Mouse (Mus musculus) testis, adult 2 months (tissue): ENCODE measurements around the gene Cd3g. TPM values are rescaled to one million over a fixed set of nuclear protein-coding genes. Genes with fewer than 3 reads are reported as not detected.

ENCODE experiments used
- H3K27ac ChIP-seq: fragments of 200-500 bp; 2 replicates; pipeline ENCODE4 v1.5.1; 2012; ENCODE audit warnings: low read depth, low read length; ENCODE audit not compliant: control insufficient read depth, insufficient read depth
- H3K27me3 ChIP-seq: fragments of 200-500 bp; 2 replicates; pipeline ENCODE4 v1.6.1; 2012; ENCODE audit warnings: mild to moderate bottlenecking, low read length, moderate library complexity; ENCODE audit not compliant: control insufficient read depth, insufficient read depth
- H3K36me3 ChIP-seq: fragments of 200-500 bp; 2 replicates; pipeline ENCODE4 v1.6.1; 2012; ENCODE audit warnings: mild to moderate bottlenecking, low read length; ENCODE audit not compliant: control insufficient read depth, insufficient read depth
- H3K4me1 ChIP-seq: fragments of 200-500 bp; 2 replicates; pipeline ENCODE4 v1.6.1; 2012; ENCODE audit warnings: low read length; ENCODE audit not compliant: control insufficient read depth, insufficient read depth
- H3K4me3 ChIP-seq: fragments of 200-500 bp; 2 replicates; pipeline ENCODE4 v1.5.1; 2012; ENCODE audit warnings: low read depth, mild to moderate bottlenecking, low read length, moderate library complexity, mixed read lengths; ENCODE audit not compliant: control insufficient read depth
- CTCF ChIP-seq: fragments of 200-500 bp; IDR thresholded peaks from 2 replicates; pipeline ENCODE4 v1.5.1; 2012; ENCODE audit warnings: low read depth, mild to moderate bottlenecking, inconsistent platforms, low read length, moderate library complexity; ENCODE audit not compliant: control insufficient read depth, insufficient read depth, insufficient replicate concordance
- POLR2A ChIP-seq: fragments of 200-500 bp; IDR thresholded peaks from 2 replicates; pipeline ENCODE4 v1.6.1; 2012; ENCODE audit warnings: low read depth, mild to moderate bottlenecking, inconsistent platforms, low read length, moderate library complexity; ENCODE audit not compliant: control insufficient read depth
- polyA plus RNA-seq: library from polyadenylated mRNA; depleted of rRNA; stranded (reverse); fragments of >200 nt; gene quantifications from 2 replicates; pipeline ENCODE4 v1.2.3, GENCODE M21; 2012

Gene Cd3g
- polyA plus RNA-seq, 1 experiment, result not detected

GRCm38 (mm10) chr9:45010461-45010860 is 30.2 kb upstream of the Cd3g start:
- H3K36me3 ChIP-seq, result no peaks in the 10 kb centered on the region
- no peaks in the 10 kb centered on the region for H3K27me3 ChIP-seq
- no peaks in the 10 kb centered on the region; the same call in 1 of the 2 replicates for H3K4me1 ChIP-seq
- no peak overlapping the region for H3K4me3 ChIP-seq
- H3K27ac ChIP-seq, result no peak overlapping the region
- TF ChIP-seq POLR2A, result no peak
- no peak for TF ChIP-seq CTCF

- Histone ChIP-seq H3K27ac (no peak within 1 kb of the TSS), H3K4me3 (peak within 1 kb of the TSS; percentile 54), H3K4me1 (no peaks in the 10 kb centered on the region; the same call in 1 of the 2 replicates), H3K36me3 (no peaks in the 10 kb centered on the region), H3K27me3 (no peaks in the 10 kb centered on the region)
- TF ChIP-seq POLR2A (no peak), CTCF (no peak)
These were observed 29.2 kb upstream of the Cd3g start, which contains the start of gene Cd3e for GRCm38 (mm10) chr9:45009180-45010078. Gene Cd3e (minus strand): TSS chr9:45009627.

GRCm38 (mm10) chr9:45008342-45008741 is 28.1 kb upstream of the Cd3g start:
- no peaks in the 10 kb centered on the region for H3K36me3 ChIP-seq
- no peaks in the 10 kb centered on the region; the same call in 1 of the 2 replicates for H3K4me1 ChIP-seq
- H3K27me3 ChIP-seq, result no peaks in the 10 kb centered on the region
- no peak for TF ChIP-seq CTCF
- TF ChIP-seq POLR2A, result no peak
- no peak overlapping the region for H3K4me3 ChIP-seq
- no peak overlapping the region for H3K27ac ChIP-seq

GRCm38 (mm10) chr9:45007404-45007803 is 27.2 kb upstream of the Cd3g start:
- Histone ChIP-seq H3K27me3 (no peaks in the 10 kb centered on the region), H3K36me3 (no peaks in the 10 kb centered on the region), H3K4me3 (no peak overlapping the region), H3K4me1 (no peaks in the 10 kb centered on the region; the same call in 1 of the 2 replicates), H3K27ac (no peak overlapping the region)
- TF ChIP-seq POLR2A, result no peak
- TF ChIP-seq CTCF, result no peak

GRCm38 (mm10) chr9:45000249-45000648 is 20.0 kb upstream of the Cd3g start:
- H3K27ac ChIP-seq, result no peak overlapping the region
- no peaks in the 10 kb centered on the region for H3K27me3 ChIP-seq
- no peak overlapping the region for H3K4me3 ChIP-seq
- H3K36me3 ChIP-seq, result no peaks in the 10 kb centered on the region
- TF ChIP-seq CTCF (no peak), POLR2A (no peak)
- peaks cover 3% of the 10 kb centered on the region; the same call in 1 of the 2 replicates for H3K4me1 ChIP-seq

- Histone ChIP-seq H3K27me3 (no peaks in the 10 kb centered on the region), H3K36me3 (no peaks in the 10 kb centered on the region), H3K4me1 (peaks cover 3% of the 10 kb centered on the region; the same call in 1 of the 2 replicates), H3K27ac (no peak overlapping the region), H3K4me3 (no peak overlapping the region)
- TF ChIP-seq CTCF (0 out of 2 replicates have a peak, but pooled peaks have one; percentile 7), POLR2A (no peak)
These were observed 19.5 kb upstream of the Cd3g start for GRCm38 (mm10) chr9:44999776-45000175.

GRCm38 (mm10) chr9:44999171-44999570 is 18.9 kb upstream of the Cd3g start:
- peaks cover 3% of the 10 kb centered on the region; the same call in 1 of the 2 replicates for H3K4me1 ChIP-seq
- TF ChIP-seq POLR2A, result no peak
- TF ChIP-seq CTCF, result no peak
- H3K36me3 ChIP-seq, result no peaks in the 10 kb centered on the region
- H3K27ac ChIP-seq, result no peak overlapping the region
- no peak overlapping the region for H3K4me3 ChIP-seq
- H3K27me3 ChIP-seq, result no peaks in the 10 kb centered on the region

- H3K4me3 ChIP-seq, result no peak overlapping the region
- H3K27me3 ChIP-seq, result no peaks in the 10 kb centered on the region
- H3K4me1 ChIP-seq, result peaks cover 3% of the 10 kb centered on the region; the same call in 1 of the 2 replicates
- H3K36me3 ChIP-seq, result no peaks in the 10 kb centered on the region
- no peak for TF ChIP-seq POLR2A
- no peak for TF ChIP-seq CTCF
- H3K27ac ChIP-seq, result no peak overlapping the region
These were observed 17.9 kb upstream of the Cd3g start for GRCm38 (mm10) chr9:44998138-44998537.
